Mouse (Mus musculus) urinary bladder, postnatal 10 days (tissue): ENCODE measurements around the gene 1700086D15Rik.

ENCODE experiments used
- DNase-seq: peaks from one replicate; pipeline ENCODE4 v3.0.0; 2022; ENCODE audit warnings: low spot score

The 1700086D15Rik gene

GRCm38 (mm10) chr11:65135251-65135739 lies 24.4 kb downstream of the 1700086D15Rik start:
- DNase-seq: no peak

- DNase-seq: no peak
These were observed 26.0 kb downstream of the 1700086D15Rik start for GRCm38 (mm10) chr11:65133661-65134060.

- no peak for DNase-seq
These were observed 30.6 kb downstream of the 1700086D15Rik start for GRCm38 (mm10) chr11:65129110-65129509.

GRCm38 (mm10) chr11:65128666-65129065 lies 31.0 kb downstream of the 1700086D15Rik start:
- no peak for DNase-seq

- no peak for DNase-seq
These were observed 33.1 kb downstream of the 1700086D15Rik start for GRCm38 (mm10) chr11:65126566-65126965.

GRCm38 (mm10) chr11:65124913-65125418 lies 34.7 kb downstream of the 1700086D15Rik start:
- DNase-seq: no peak

- no peak for DNase-seq
These were observed 39.4 kb downstream of the 1700086D15Rik start for GRCm38 (mm10) chr11:65120276-65120675.

GRCm38 (mm10) chr11:65115811-65116210 lies 43.9 kb downstream of the 1700086D15Rik start:
- no peak for DNase-seq

- DNase-seq: no peak
These were observed 47.6 kb downstream of the 1700086D15Rik start for GRCm38 (mm10) chr11:65112086-65112485.

- no peak for DNase-seq
These were observed 48.0 kb downstream of the 1700086D15Rik start for GRCm38 (mm10) chr11:65111651-65112050.

- DNase-seq: no peak
These were observed 49.6 kb downstream of the 1700086D15Rik start for GRCm38 (mm10) chr11:65110058-65110457.

GRCm38 (mm10) chr11:65107734-65108171 lies 51.9 kb downstream of the 1700086D15Rik start:
- DNase-seq: no peak

GRCm38 (mm10) chr11:65107151-65107550 lies 52.5 kb downstream of the 1700086D15Rik start:
- no peak for DNase-seq

GRCm38 (mm10) chr11:65104076-65104475 lies 55.6 kb downstream of the 1700086D15Rik start:
- no peak for DNase-seq
